Mouse (Mus musculus) intestine, embryonic 16.5 days (tissue): ENCODE measurements around the gene Rprd2. TPM values are rescaled to one million over a fixed set of nuclear protein-coding genes. Genes with fewer than 3 reads are reported as not detected.

Experiments used
- ATAC-seq: fragments of 200-750 bp; cut with Nextera tagmentation; 2 replicates; pipeline ENCODE4 v1.8.0; 2017; ENCODE audit warnings: moderate TSS enrichment, moderate library complexity
- H3K27ac ChIP-seq: fragments of 300-500 bp; sonication (generic); 2 replicates; pipeline ENCODE4 v1.5.1; 2014; ENCODE audit warnings: mild to moderate bottlenecking, low read length
- H3K27me3 ChIP-seq: fragments of 300-500 bp; sonication (generic); replicated peaks from 2 replicates; pipeline ENCODE4 v1.6.1; 2014; ENCODE audit warnings: low read length, control low read depth, mixed read lengths; ENCODE audit not compliant: control insufficient read depth, insufficient read depth
- H3K36me3 ChIP-seq: fragments of 300-500 bp; sonication (generic); 2 replicates; pipeline ENCODE4 v1.6.1; 2014; ENCODE audit warnings: low read length, control low read depth; ENCODE audit not compliant: control insufficient read depth, insufficient read depth
- H3K4me1 ChIP-seq: fragments of 300-500 bp; sonication (generic); 2 replicates; pipeline ENCODE4 v1.6.1; 2014; ENCODE audit warnings: low read length, control low read depth, mixed read lengths; ENCODE audit not compliant: control insufficient read depth, insufficient read depth
- H3K4me2 ChIP-seq: fragments of 300-500 bp; sonication (generic); 2 replicates; pipeline ENCODE4 v1.6.1; 2014; ENCODE audit warnings: low read depth, low read length, control low read depth
- H3K4me3 ChIP-seq: fragments of 300-500 bp; sonication (generic); 2 replicates; pipeline ENCODE4 v1.5.1; 2014; ENCODE audit warnings: mild to moderate bottlenecking, low read length
- H3K9ac ChIP-seq: fragments of 300-500 bp; sonication (generic); 2 replicates; pipeline ENCODE4 v1.6.1; 2014; ENCODE audit warnings: low read depth, low read length
- H3K9me3 ChIP-seq: fragments of 300-500 bp; sonication (generic); 2 replicates; pipeline ENCODE4 v1.6.1; 2016; ENCODE audit warnings: low read length, control low read depth; ENCODE audit not compliant: control insufficient read depth
- WGBS: fragments of 180-500 bp; shearing (Covaris S2); extraction: QIAGEN DNeasy Blood & Tissue Kit; methylation state at CpG from one replicate; pipeline ENCODE4 v1.1.7; 2014; 5-methylcytosine and 5-hydroxymethylcytosine counted together
- polyA plus RNA-seq: library from polyadenylated mRNA; unstranded; fragments of >200 nt; fragmentation: Nextera tagmentation; extraction: Ambion mirVana; gene quantifications from 2 replicates; pipeline ENCODE4 v1.2.1, GENCODE M21; 2015

Gene Rprd2
- polyA plus RNA-seq, 1 experiment from 2014 or later = 13.5 TPM

- Histone ChIP-seq H3K27ac (no peak within 1 kb of the TSS), H3K36me3 (peaks cover 14% of the 10 kb centered on the region), H3K4me1 (no peaks in the 10 kb centered on the region; the same call in 1 of the 2 replicates), H3K4me2 (no peak within 1 kb of the TSS), H3K9ac (no peak within 1 kb of the TSS), H3K27me3 (no peaks in the 10 kb centered on the region), H3K4me3 (no peak within 1 kb of the TSS), H3K9me3 (no peaks in the 10 kb centered on the region)
- ATAC-seq = no peak
- 86% methylated on average over 6 of the region's 6 CpGs for WGBS
Measured at GRCm38 (mm10) chr3:95760106-95760505, 58.6 kb downstream of the Rprd2 start, which contains the start of gene Tars2. TSS of gene Tars2 (minus strand) at chr3:95760206.

GRCm38 (mm10) chr3:95758467-95759218, 60.0 kb downstream of the Rprd2 start:
- Histone ChIP-seq H3K4me1 (no peaks in the 10 kb centered on the region; the same call in 1 of the 2 replicates), H3K36me3 (0 out of 2 replicates have a peak, but pooled peaks cover 1% of the 10 kb centered on the region), H3K9ac (no peak overlapping the region), H3K9me3 (no peaks in the 10 kb centered on the region), H3K4me3 (no peak overlapping the region), H3K27me3 (no peaks in the 10 kb centered on the region), H3K4me2 (no peak overlapping the region), H3K27ac (no peak overlapping the region)
- 46% methylated on average over 9 of the region's 9 CpGs for WGBS
- no peak for ATAC-seq

GRCm38 (mm10) chr3:95756808-95757207, 61.9 kb downstream of the Rprd2 start:
- Histone ChIP-seq H3K4me2 (no peak overlapping the region), H3K36me3 (no peaks in the 10 kb centered on the region; the same call in 1 of the 2 replicates), H3K4me1 (no peaks in the 10 kb centered on the region; the same call in 1 of the 2 replicates), H3K27me3 (no peaks in the 10 kb centered on the region), H3K9me3 (no peaks in the 10 kb centered on the region), H3K9ac (no peak overlapping the region), H3K4me3 (no peak overlapping the region), H3K27ac (no peak overlapping the region)
- no peak for ATAC-seq
- 90% methylated on average over 2 of the region's 2 CpGs for WGBS

GRCm38 (mm10) chr3:95754345-95755206, 64.1 kb downstream of the Rprd2 start:
- ATAC-seq = peak; percentile 99
- Histone ChIP-seq H3K4me3 (peak overlapping the region; percentile 98), H3K9ac (peak overlapping the region; percentile 89), H3K27ac (0 out of 2 replicates have a peak overlapping the region, but pooled peaks have one; percentile 37), H3K4me2 (peak overlapping the region; percentile 67), H3K36me3 (peaks cover 7% of the 10 kb centered on the region), H3K9me3 (no peaks in the 10 kb centered on the region), H3K27me3 (no peaks in the 10 kb centered on the region), H3K4me1 (no peaks in the 10 kb centered on the region; the same call in 1 of the 2 replicates)
- under 1% methylated on average over 30 of the region's 30 CpGs for WGBS

GRCm38 (mm10) chr3:95752935-95753334, 65.7 kb downstream of the Rprd2 start:
- Histone ChIP-seq H3K4me3 (no peak overlapping the region), H3K9ac (no peak overlapping the region), H3K4me2 (no peak overlapping the region), H3K9me3 (no peaks in the 10 kb centered on the region), H3K4me1 (no peaks in the 10 kb centered on the region), H3K27ac (no peak overlapping the region), H3K27me3 (no peaks in the 10 kb centered on the region), H3K36me3 (peaks cover 12% of the 10 kb centered on the region)
- 81% methylated on average over 3 of the region's 3 CpGs for WGBS
- no peak for ATAC-seq

- no peak overlapping the region for H3K27ac ChIP-seq
Measured at GRCm38 (mm10) chr3:95740406-95740805, 78.3 kb downstream of the Rprd2 start.

GRCm38 (mm10) chr3:95739353-95740104, 79.1 kb downstream of the Rprd2 start, which contains the start of gene Ecm1:
TSS of gene Ecm1 (minus strand) at chr3:95739569.
- H3K4me1 ChIP-seq = peaks cover 8% of the 10 kb centered on the region; the same call in 1 of the 2 replicates
- ATAC-seq = peak; percentile 26; the same call in 1 of the 2 replicates
- no peaks in the 10 kb centered on the region for H3K9me3 ChIP-seq
- H3K36me3 ChIP-seq = peaks cover 12% of the 10 kb centered on the region
- peak within 1 kb of the TSS; percentile 23; the same call in 1 of the 2 replicates for H3K27ac ChIP-seq
- no peak within 1 kb of the TSS for H3K9ac ChIP-seq
- H3K4me3 ChIP-seq = no peak within 1 kb of the TSS
- 64% methylated on average over 7 of the region's 7 CpGs for WGBS
- no peaks in the 10 kb centered on the region for H3K27me3 ChIP-seq
- H3K4me2 ChIP-seq = no peak within 1 kb of the TSS; the same call in 1 of the 2 replicates

More at GRCm38 (mm10) chr3:95740406-95740805, 78.3 kb downstream of the Rprd2 start:
- H3K4me1 ChIP-seq = peaks cover 8% of the 10 kb centered on the region; the same call in 1 of the 2 replicates
- no peaks in the 10 kb centered on the region for H3K27me3 ChIP-seq
- ATAC-seq = peak; percentile 41
- H3K4me3 ChIP-seq = no peak overlapping the region
- peaks cover 16% of the 10 kb centered on the region for H3K36me3 ChIP-seq
- WGBS = 58% methylated on average over 8 of the region's 8 CpGs
- H3K9ac ChIP-seq = no peak overlapping the region
- no peaks in the 10 kb centered on the region for H3K9me3 ChIP-seq
- H3K4me2 ChIP-seq = no peak overlapping the region

GRCm38 (mm10) chr3:95735071-95735670, 83.5 kb downstream of the Rprd2 start:
- Histone ChIP-seq H3K36me3 (peaks cover 9% of the 10 kb centered on the region; the same call in 1 of the 2 replicates), H3K4me3 (no peak overlapping the region), H3K27me3 (no peaks in the 10 kb centered on the region), H3K9ac (no peak overlapping the region), H3K4me2 (no peak overlapping the region), H3K9me3 (no peaks in the 10 kb centered on the region), H3K4me1 (peaks cover 13% of the 10 kb centered on the region; the same call in 1 of the 2 replicates), H3K27ac (no peak overlapping the region)
- no peak for ATAC-seq
- 84% methylated on average over 12 of the region's 12 CpGs for WGBS
